In the genomic region with DNA sequence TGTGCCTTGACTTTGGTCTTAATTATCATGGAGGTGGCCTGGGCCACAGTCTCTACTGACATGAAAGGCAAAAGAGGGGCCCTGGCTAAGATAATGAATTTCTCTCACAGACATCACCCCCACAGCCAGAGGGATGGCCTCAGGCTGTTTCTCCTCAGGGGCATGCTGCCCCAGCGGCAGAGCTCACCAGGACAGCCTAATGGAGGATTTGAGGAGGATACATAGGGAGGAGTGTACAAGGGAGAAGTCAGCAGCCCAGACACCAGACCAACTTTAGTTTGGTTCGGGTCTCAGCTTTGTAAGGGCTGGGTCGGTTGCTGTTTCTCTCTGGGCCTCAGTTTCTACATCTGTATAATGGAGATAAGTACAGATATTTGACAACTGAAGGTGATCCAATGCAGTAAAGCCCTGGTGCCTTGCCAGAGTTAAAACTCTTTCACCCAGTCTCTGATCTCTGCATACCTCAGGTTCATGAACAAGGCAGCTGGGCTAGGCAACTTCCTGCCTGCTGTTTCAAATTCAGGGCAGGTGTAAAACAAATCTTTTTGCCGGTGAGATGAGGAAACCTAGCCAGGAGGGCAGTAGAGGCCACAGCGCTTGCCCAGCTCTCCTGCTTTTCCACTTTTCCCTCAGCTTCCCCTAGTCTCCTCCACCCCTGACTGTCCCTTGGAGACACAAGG, we compare ENCODE assay signal across 8 mouse cellular contexts. TPM values are rescaled to one million over a fixed set of nuclear protein-coding genes. Genes with fewer than 3 reads are reported as not detected.
DNase-seq lines count a peak whose midpoint lies in the region; ATAC-seq and TF ChIP-seq lines count a peak whose summit lies in the region.

No protein-coding gene starts in this region.

- WGBS in hindbrain, embryonic 13.5 days, result 78% methylated on average over 5 of the region's 5 CpGs
- 77% methylated on average over 5 of the region's 5 CpGs for WGBS in hindbrain, embryonic 16.5 days
- WGBS in hindbrain, postnatal 0 days, result 73% methylated on average over 5 of the region's 5 CpGs
- 82% methylated on average over 5 of the region's 5 CpGs for WGBS in neural tube, embryonic 14.5 days

- H3K36me3 ChIP-seq in hindbrain, embryonic 13.5 days, result no peaks in the 10 kb centered on the region
- no peaks in the 10 kb centered on the region for H3K36me3 ChIP-seq in hindbrain, embryonic 16.5 days (ENCODE audit: control insufficient read depth, insufficient read depth, low read length)
- H3K36me3 ChIP-seq in ES-Bruce4 (ENCODE audit: control insufficient read depth, insufficient read depth, low read length, poor library complexity, severe bottlenecking), result no peaks in the 10 kb centered on the region
- H3K36me3 ChIP-seq in hindbrain, postnatal 0 days (ENCODE audit: insufficient read depth, low read length), result no peaks in the 10 kb centered on the region
- H3K36me3 ChIP-seq in neural tube, embryonic 14.5 days (ENCODE audit: control insufficient read depth, insufficient read depth, low read length), result no peaks in the 10 kb centered on the region

- no peaks in the 10 kb centered on the region for H3K9me3 ChIP-seq in hindbrain, embryonic 13.5 days
- H3K9me3 ChIP-seq in hindbrain, embryonic 16.5 days (ENCODE audit: control insufficient read depth, low read length), result no peaks in the 10 kb centered on the region
- no peaks in the 10 kb centered on the region for H3K9me3 ChIP-seq in ES-Bruce4 (replicated peaks; ENCODE audit: control insufficient read depth, insufficient read depth, low read length, poor library complexity, severe bottlenecking)
- no peaks in the 10 kb centered on the region for H3K9me3 ChIP-seq in hindbrain, postnatal 0 days (ENCODE audit: low read length)
- no peaks in the 10 kb centered on the region for H3K9me3 ChIP-seq in neural tube, embryonic 14.5 days (ENCODE audit: control insufficient read depth, low read length)

- TF ChIP-seq POLR2A in ES-Bruce4 (IDR thresholded peaks at IDR 0.05; ENCODE audit: insufficient read depth, low read length), result no peak

- no peak overlapping the region for H3K4me2 ChIP-seq in hindbrain, embryonic 13.5 days
- H3K4me2 ChIP-seq in hindbrain, embryonic 16.5 days (ENCODE audit: low read length), result no peak overlapping the region
- H3K4me2 ChIP-seq in hindbrain, postnatal 0 days (ENCODE audit: low read depth, low read length), result peak overlapping the region; percentile 37; the same call in 1 of the 2 replicates
- H3K4me2 ChIP-seq in neural tube, embryonic 14.5 days (ENCODE audit: low read depth, low read length), result no peak overlapping the region

- 0 out of 2 replicates have a peak, but pooled peaks have one; percentile 11 for ATAC-seq in hindbrain, embryonic 13.5 days (ENCODE audit: low FRiP score)
- no peak for ATAC-seq in hindbrain, embryonic 16.5 days
- no peak for ATAC-seq in hindbrain, postnatal 0 days
- ATAC-seq in neural tube, embryonic 14.5 days (ENCODE audit: low read depth), result 0 out of 2 replicates have a peak, but pooled peaks have one; percentile 6

- H3K4me1 ChIP-seq in hindbrain, embryonic 13.5 days (replicated peaks), result peaks cover 22% of the 10 kb centered on the region
- no peaks in the 10 kb centered on the region for H3K4me1 ChIP-seq in hindbrain, embryonic 16.5 days (ENCODE audit: control insufficient read depth, insufficient read depth, low read depth, low read length)
- peaks cover 2% of the 10 kb centered on the region for H3K4me1 ChIP-seq in ES-Bruce4 (ENCODE audit: control insufficient read depth, insufficient read depth, low read length)
- no peaks in the 10 kb centered on the region for H3K4me1 ChIP-seq in hindbrain, postnatal 0 days (ENCODE audit: insufficient read depth, low read length)
- H3K4me1 ChIP-seq in neural tube, embryonic 14.5 days (ENCODE audit: control insufficient read depth, insufficient read depth, low read length), result peaks cover 3% of the 10 kb centered on the region; the same call in 1 of the 2 replicates

- no peaks in the 10 kb centered on the region for H3K27me3 ChIP-seq in hindbrain, embryonic 13.5 days
- H3K27me3 ChIP-seq in hindbrain, embryonic 16.5 days (replicated peaks; ENCODE audit: control insufficient read depth, insufficient read depth, low read length), result no peaks in the 10 kb centered on the region
- H3K27me3 ChIP-seq in ES-Bruce4 (ENCODE audit: control insufficient read depth, insufficient read depth, low read length, poor library complexity, severe bottlenecking), result no peaks in the 10 kb centered on the region
- no peaks in the 10 kb centered on the region for H3K27me3 ChIP-seq in hindbrain, postnatal 0 days (ENCODE audit: insufficient read depth, low read length)
- H3K27me3 ChIP-seq in neural tube, embryonic 14.5 days (ENCODE audit: control insufficient read depth, insufficient read depth, low read length), result no peaks in the 10 kb centered on the region

- no peak overlapping the region for H3K4me3 ChIP-seq in hindbrain, embryonic 13.5 days
- H3K4me3 ChIP-seq in hindbrain, embryonic 16.5 days (ENCODE audit: low read length), result no peak overlapping the region
- 0 out of 2 replicates have a peak overlapping the region, but pooled peaks have one; percentile 64 for H3K4me3 ChIP-seq in ES-Bruce4 (ENCODE audit: low read depth, low read length)
- H3K4me3 ChIP-seq in hindbrain, postnatal 0 days (ENCODE audit: low read length), result no peak overlapping the region
- no peak overlapping the region for H3K4me3 ChIP-seq in neural tube, embryonic 14.5 days (ENCODE audit: low read depth, low read length)

- H3K27ac ChIP-seq in hindbrain, embryonic 13.5 days, result peak overlapping the region; percentile 72
- H3K27ac ChIP-seq in hindbrain, embryonic 16.5 days (ENCODE audit: low read depth, low read length), result no peak overlapping the region
- H3K27ac ChIP-seq in ES-Bruce4 (ENCODE audit: insufficient read depth, low read length), result no peak overlapping the region
- H3K27ac ChIP-seq in hindbrain, postnatal 0 days, result no peak overlapping the region
- H3K27ac ChIP-seq in neural tube, embryonic 14.5 days (ENCODE audit: low read depth, low read length), result no peak overlapping the region

- no peak for TF ChIP-seq CTCF in ES-Bruce4 (IDR thresholded peaks at IDR 0.05; ENCODE audit: low read depth, low read length)
- no peak for TF ChIP-seq CTCF in hindbrain, postnatal 0 days (IDR thresholded peaks at IDR 0.05; ENCODE audit: low read depth)

- H3K9ac ChIP-seq in hindbrain, embryonic 13.5 days, result no peak overlapping the region
- no peak overlapping the region for H3K9ac ChIP-seq in hindbrain, embryonic 16.5 days (ENCODE audit: low read depth, low read length)
- peak overlapping the region; percentile 60 for H3K9ac ChIP-seq in ES-Bruce4 (ENCODE audit: low read depth, poor library complexity, severe bottlenecking)
- no peak overlapping the region for H3K9ac ChIP-seq in hindbrain, postnatal 0 days (replicated peaks; ENCODE audit: low read length)
- H3K9ac ChIP-seq in neural tube, embryonic 14.5 days (replicated peaks; ENCODE audit: low read depth, low read length), result no peak overlapping the region

- intact Hi-C loops in left cerebral cortex, postnatal 36 days (cut with DNase I), result no loop called here

- no peak for TF ChIP-seq EP300 in ES-Bruce4 (IDR thresholded peaks at IDR 0.05; ENCODE audit: insufficient read depth, low read depth, low read length)

- no peak for DNase-seq in hindbrain, postnatal 0 days (ENCODE audit: low spot score)
- no peak for DNase-seq in left cerebral cortex, postnatal 36 days (ENCODE audit: low spot score in 2 of 2)
- DNase-seq in urinary bladder, adult 18-20 months (ENCODE audit: low spot score in 2 of 2), result no peak
- DNase-seq in adrenal gland, adult 18-20 months (ENCODE audit: low spot score in 2 of 2), result no peak

RNA-seq across cellular contexts. Expression of gene Pstpip1, which starts 0.9 kb away (rescaled TPM):
- polyA plus RNA-seq in hindbrain, embryonic 13.5 days (2015; fragmentation: Nextera tagmentation; extraction: Ambion mirVana), result 0.70 and 0.73 TPM in 2 replicates
- polyA plus RNA-seq in hindbrain, embryonic 16.5 days (2015; fragmentation: Nextera tagmentation; extraction: Ambion mirVana), result 0.64 and 0.87 TPM in 2 replicates
- polyA plus RNA-seq in ES-Bruce4 (2011; ENCODE audit: insufficient read depth, insufficient read length, low read depth, missing spikeins), result 3.5 and 5.2 TPM in 2 replicates
- total RNA-seq in hindbrain, postnatal 0 days (2014; rRNA removed), result 0.10 and 1.1 TPM in 2 replicates
- polyA plus RNA-seq in hindbrain, postnatal 0 days (2015; fragmentation: Nextera tagmentation; extraction: Ambion mirVana), result 0.78 and 1.4 TPM in 2 replicates
- 0.40 and 1.2 TPM in 2 replicates for polyA plus RNA-seq in neural tube, embryonic 14.5 days (2014; fragmentation: Nextera tagmentation; extraction: Ambion mirVana)
- total RNA-seq in left cerebral cortex, postnatal 36 days (2021), result 1 to 10 TPM; 1.9 to 2.6 TPM
- 1 to 10 TPM in 1 of 2 experiments, under 1 TPM in 1; 0.89 to 2.0 TPM for total RNA-seq in adrenal gland, adult 18-20 months (2021)

RNA-seq across cellular contexts. Expression of gene Rcn2, which starts 49.0 kb away (rescaled TPM):
- 296 and 301 TPM in 2 replicates for polyA plus RNA-seq in hindbrain, embryonic 13.5 days (2015; fragmentation: Nextera tagmentation; extraction: Ambion mirVana)
- 271 and 279 TPM in 2 replicates for polyA plus RNA-seq in hindbrain, embryonic 16.5 days (2015; fragmentation: Nextera tagmentation; extraction: Ambion mirVana)
- polyA plus RNA-seq in ES-Bruce4 (2011; ENCODE audit: insufficient read depth, insufficient read length, low read depth, missing spikeins), result 72.3 and 82.3 TPM in 2 replicates
- 102 and 123 TPM in 2 replicates for total RNA-seq in hindbrain, postnatal 0 days (2014; rRNA removed)
- polyA plus RNA-seq in hindbrain, postnatal 0 days (2015; fragmentation: Nextera tagmentation; extraction: Ambion mirVana), result 305 and 318 TPM in 2 replicates
- 263 and 265 TPM in 2 replicates for polyA plus RNA-seq in neural tube, embryonic 14.5 days (2014; fragmentation: Nextera tagmentation; extraction: Ambion mirVana)
- 100 to 1,000 TPM; 104 to 108 TPM for total RNA-seq in left cerebral cortex, postnatal 36 days (2021)
- total RNA-seq in adrenal gland, adult 18-20 months (2021), result 10 to 100 TPM; 35.9 to 39.9 TPM

Comparison
In these comparisons a context has a peak if more than half of its experiments do, and no peak if none do; other contexts are left out.
1. ATAC-seq: peak in hindbrain, embryonic 13.5 days (single experiment) and neural tube, embryonic 14.5 days (single experiment); none in hindbrain, embryonic 16.5 days (single experiment) and hindbrain, postnatal 0 days (single experiment).